Mouse (Mus musculus): Measurements from ENCODE around the gene Vmn2r35. TPM values are rescaled to one million over a fixed set of nuclear protein-coding genes. Genes with fewer than 3 reads are reported as not detected.
"Not testable (repeated sequence)": the region's sequence is repeated elsewhere in the genome, so short reads cannot be mapped to it uniquely, and the experiment has no call there.

The Vmn2r35 gene
- not detected in 2 replicates for polyA plus RNA-seq (2016; fragmentation: Nextera tagmentation; extraction: Ambion mirVana)

- not testable (repeated sequence) for H3K9me3 ChIP-seq; H3K9ac ChIP-seq (replicated peaks); H3K4me2 ChIP-seq; H3K27me3 ChIP-seq; H3K4me3 ChIP-seq (replicated peaks); H3K4me1 ChIP-seq (replicated peaks); H3K36me3 ChIP-seq; H3K27ac ChIP-seq; ATAC-seq (ENCODE audit: insufficient number of reproducible peaks, insufficient read depth, low FRiP score, low TSS enrichment, low read depth)
- no CpG with 5 or more reads among the region's 1 CpGs for WGBS
Measured at GRCm38 (mm10) chr7:7819767-7820166, at the start of gene Vmn2r35. TSS of gene Vmn2r35 (minus strand) at chr7:7819867.

DNA sequence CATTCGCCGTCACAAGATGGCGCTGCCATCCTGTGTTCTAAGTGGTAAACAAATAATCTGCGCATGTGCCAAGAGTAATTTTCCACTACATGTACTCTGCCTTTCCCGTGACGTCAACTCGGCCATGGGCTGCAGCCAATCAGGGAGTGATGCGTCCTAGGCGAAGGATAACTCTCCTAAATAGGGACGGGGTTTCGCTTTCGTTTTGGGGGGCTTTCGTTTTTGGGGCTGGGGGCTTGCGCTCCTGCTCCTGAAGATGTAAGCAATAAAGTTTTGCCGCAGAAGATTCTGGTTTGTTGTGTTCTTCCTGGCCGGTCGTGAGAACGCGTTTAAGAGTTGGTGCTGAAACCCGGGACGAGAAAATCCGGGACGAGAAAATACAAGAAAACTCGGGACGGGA lies 25.5 kb downstream of the Vmn2r35 start:
- not testable (repeated sequence) for ATAC-seq (ENCODE audit: insufficient number of reproducible peaks, insufficient read depth, low FRiP score, low TSS enrichment, low read depth); H3K4me1 ChIP-seq (replicated peaks); H3K27me3 ChIP-seq; H3K27ac ChIP-seq; H3K36me3 ChIP-seq; H3K4me3 ChIP-seq (replicated peaks); H3K9ac ChIP-seq (replicated peaks); H3K9me3 ChIP-seq; H3K4me2 ChIP-seq
- WGBS = 91% methylated on average over 11 of the region's 25 CpGs

Other genes starting within 250 kb of the Vmn2r35 start
- gene Vmn2r34, start 130.4 kb downstream of the Vmn2r35 start, polyA plus RNA-seq (2016; fragmentation: Nextera tagmentation; extraction: Ambion mirVana) = not detected in 2 replicates
- not detected in 2 replicates for gene Vmn2r36, start 82.6 kb upstream of the Vmn2r35 start, polyA plus RNA-seq (2016; fragmentation: Nextera tagmentation; extraction: Ambion mirVana)